Mouse (Mus musculus): ENCODE measurements at regions not wholly inside any gene's neighbourhood (a gene's known extent, or its start where the extent isn't known, plus 50 kb on each side); places are given as distances from the start of the nearest gene placed in this dataset.

- DNase-seq: no peak
Measured at GRCm38 (mm10) chr3:150427965-150428364, 1009.7 kb upstream of the Adgrl4 start.

GRCm38 (mm10) chr3:150431291-150431690 is 1006.4 kb upstream of the Adgrl4 start:
- DNase-seq: no peak

GRCm38 (mm10) chr3:150435199-150435598 is 1002.5 kb upstream of the Adgrl4 start:
- DNase-seq: no peak

- DNase-seq: no peak
Measured at GRCm38 (mm10) chr3:150435818-150436607, 1001.7 kb upstream of the Adgrl4 start.

Measured in kidney, adult 11 months (tissue).